Mouse (Mus musculus) brain, embryonic 14.5 days (tissue): ENCODE measurements around the gene Fahd1.

Experiments
- CTCF ChIP-seq: fragments of 200-500 bp; IDR thresholded peaks from 2 replicates; pipeline ENCODE4 v1.5.1; 2012; ENCODE audit warnings: inconsistent platforms, mild to moderate bottlenecking, moderate library complexity, borderline replicate concordance; ENCODE audit not compliant: insufficient read depth, insufficient read length; ENCODE audit errors: extremely low read depth
- POLR2A ChIP-seq: fragments of 200-500 bp; IDR thresholded peaks from 2 replicates; pipeline ENCODE4 v1.6.1; 2012; ENCODE audit warnings: mild to moderate bottlenecking, inconsistent platforms, borderline replicate concordance; ENCODE audit not compliant: poor library complexity, insufficient read depth, insufficient read length, severe bottlenecking; ENCODE audit errors: extremely low read depth

GRCm38 (mm10) chr17:24860076-24860475, 9.9 kb upstream of the Fahd1 start:
- no peak for TF ChIP-seq POLR2A
- no peak for TF ChIP-seq CTCF
